Mouse (Mus musculus) CD4-positive, CD25-positive, alpha-beta regulatory T cell, adult 4 months (primary cell): ENCODE data around the gene Styk1. TPM values are rescaled to one million over a fixed set of nuclear protein-coding genes. Genes with fewer than 3 reads are reported as not detected.

Experiments used
- ATAC-seq: one replicate; pipeline ENCODE4 v1.8.0; 2017
- polyA plus RNA-seq, 2 experiments: library from polyadenylated mRNA; unstranded; fragments of 100-300 nt; shearing (Covaris generic); gene quantifications; one replicate each; pipeline ENCODE4 v1.2.1; 2017

Gene Styk1
- polyA plus RNA-seq, 2 experiments from 2014 or later, result not detected

- ATAC-seq, result no peak
Measured at GRCm38 (mm10) chr6:131369866-131370616, 16.6 kb upstream of the Styk1 start.

GRCm38 (mm10) chr6:131367101-131367500 is 13.7 kb upstream of the Styk1 start:
- peak; percentile 65 for ATAC-seq

- no peak for ATAC-seq
Measured at GRCm38 (mm10) chr6:131364353-131364752, 11.0 kb upstream of the Styk1 start.

- ATAC-seq, result no peak
Measured at GRCm38 (mm10) chr6:131362987-131363765, 9.8 kb upstream of the Styk1 start.

GRCm38 (mm10) chr6:131360693-131361092 is 7.3 kb upstream of the Styk1 start:
- no peak for ATAC-seq

GRCm38 (mm10) chr6:131359543-131359942 is 6.1 kb upstream of the Styk1 start:
- no peak for ATAC-seq

GRCm38 (mm10) chr6:131354913-131355312 is 1.5 kb upstream of the Styk1 start:
- ATAC-seq, result no peak

GRCm38 (mm10) chr6:131347026-131347425 is 6.4 kb downstream of the Styk1 start:
- ATAC-seq, result no peak

- no peak for ATAC-seq
Measured at GRCm38 (mm10) chr6:131344346-131344745, 9.1 kb downstream of the Styk1 start.

GRCm38 (mm10) chr6:131340082-131340481 is 13.3 kb downstream of the Styk1 start:
- no peak for ATAC-seq

- no peak for ATAC-seq
Measured at GRCm38 (mm10) chr6:131339309-131339708, 14.1 kb downstream of the Styk1 start.

- ATAC-seq, result no peak
Measured at GRCm38 (mm10) chr6:131338787-131339186, 14.6 kb downstream of the Styk1 start.

- no peak for ATAC-seq
Measured at GRCm38 (mm10) chr6:131327076-131327475, 26.3 kb downstream of the Styk1 start.

GRCm38 (mm10) chr6:131321854-131322639 is 31.4 kb downstream of the Styk1 start:
- no peak for ATAC-seq

GRCm38 (mm10) chr6:131316155-131317101 is 37.0 kb downstream of the Styk1 start:
- no peak for ATAC-seq

- ATAC-seq, result no peak
Measured at GRCm38 (mm10) chr6:131308031-131308430, 45.4 kb downstream of the Styk1 start.

GRCm38 (mm10) chr6:131304776-131305175 is 48.6 kb downstream of the Styk1 start:
- no peak for ATAC-seq

GRCm38 (mm10) chr6:131298531-131298930 is 54.9 kb downstream of the Styk1 start:
- no peak for ATAC-seq

- no peak for ATAC-seq
Measured at GRCm38 (mm10) chr6:131294435-131295112, 58.8 kb downstream of the Styk1 start.

- peak; percentile 31 for ATAC-seq
Measured at GRCm38 (mm10) chr6:131293916-131294315, 59.5 kb downstream of the Styk1 start.
